Mouse (Mus musculus): ENCODE measurements around the gene Calm5. TPM values are rescaled to one million over a fixed set of nuclear protein-coding genes. Genes with fewer than 3 reads are reported as not detected.

The Calm5 gene
- polyA plus RNA-seq, 1 experiment, result not detected

- WGBS, result 88% methylated on average over 7 of the region's 7 CpGs
- no peak for DNase-seq
- Histone ChIP-seq H3K36me3 (ENCODE audit: control insufficient read depth, insufficient read depth, low read length) (peaks cover 21% of the 10 kb centered on the region), H3K27ac (ENCODE audit: insufficient read depth, low read depth, low read length) (no peak overlapping the region), H3K4me1 (ENCODE audit: control insufficient read depth, insufficient read depth, low read length) (peaks cover 6% of the 10 kb centered on the region; the same call in 1 of the 2 replicates), H3K27me3 (replicated peaks; ENCODE audit: control insufficient read depth, insufficient read depth, low read length) (no peaks in the 10 kb centered on the region), H3K4me3 (ENCODE audit: insufficient read depth, low read depth, low read length) (no peak overlapping the region)
- TF ChIP-seq CTCF (conservative IDR thresholded peaks at IDR 0.05; ENCODE audit: insufficient read depth, insufficient read length, low read depth, low read length), result no peak
- no peak for TF ChIP-seq POLR2A (IDR thresholded peaks at IDR 0.05; ENCODE audit: low read depth, low read length)
Observed at GRCm38 (mm10) chr13:3886663-3887062, 32.7 kb downstream of the Calm5 start.

- 80% methylated on average over 3 of the region's 3 CpGs for WGBS
Observed at GRCm38 (mm10) chr13:3889111-3889510, 35.1 kb downstream of the Calm5 start.

GRCm38 (mm10) chr13:3890061-3890460 is 36.1 kb downstream of the Calm5 start:
- H3K4me1 ChIP-seq (ENCODE audit: control insufficient read depth, insufficient read depth, low read length), result peaks cover 6% of the 10 kb centered on the region; the same call in 1 of the 2 replicates
- H3K36me3 ChIP-seq (ENCODE audit: control insufficient read depth, insufficient read depth, low read length), result peaks cover 19% of the 10 kb centered on the region
- 41% methylated on average over 8 of the region's 8 CpGs for WGBS
- peak overlapping the region; percentile 26 for H3K4me3 ChIP-seq (ENCODE audit: insufficient read depth, low read depth, low read length)
- no peak for DNase-seq
- no peak for TF ChIP-seq CTCF (conservative IDR thresholded peaks at IDR 0.05; ENCODE audit: insufficient read depth, insufficient read length, low read depth, low read length)
- TF ChIP-seq POLR2A (IDR thresholded peaks at IDR 0.05; ENCODE audit: low read depth, low read length), result no peak
- H3K27me3 ChIP-seq (replicated peaks; ENCODE audit: control insufficient read depth, insufficient read depth, low read length), result no peaks in the 10 kb centered on the region
- peak overlapping the region; percentile 80 for H3K27ac ChIP-seq (ENCODE audit: insufficient read depth, low read depth, low read length)

More at GRCm38 (mm10) chr13:3889111-3889510, 35.1 kb downstream of the Calm5 start:
- H3K27me3 ChIP-seq (replicated peaks; ENCODE audit: control insufficient read depth, insufficient read depth, low read length), result no peaks in the 10 kb centered on the region
- H3K36me3 ChIP-seq (ENCODE audit: control insufficient read depth, insufficient read depth, low read length), result peaks cover 21% of the 10 kb centered on the region
- H3K4me1 ChIP-seq (ENCODE audit: control insufficient read depth, insufficient read depth, low read length), result peaks cover 6% of the 10 kb centered on the region; the same call in 1 of the 2 replicates
- TF ChIP-seq CTCF (conservative IDR thresholded peaks at IDR 0.05; ENCODE audit: insufficient read depth, insufficient read length, low read depth, low read length) (no peak), POLR2A (IDR thresholded peaks at IDR 0.05; ENCODE audit: low read depth, low read length) (no peak)
- H3K27ac ChIP-seq (ENCODE audit: insufficient read depth, low read depth, low read length), result no peak overlapping the region
- no peak overlapping the region for H3K4me3 ChIP-seq (ENCODE audit: insufficient read depth, low read depth, low read length)
- DNase-seq, result peak; percentile 70

GRCm38 (mm10) chr13:3891479-3892087 is 37.6 kb downstream of the Calm5 start:
- Histone ChIP-seq H3K4me1 (ENCODE audit: control insufficient read depth, insufficient read depth, low read length) (peaks cover 11% of the 10 kb centered on the region; the same call in 1 of the 2 replicates), H3K27me3 (replicated peaks; ENCODE audit: control insufficient read depth, insufficient read depth, low read length) (no peaks in the 10 kb centered on the region), H3K4me3 (ENCODE audit: insufficient read depth, low read depth, low read length) (peak overlapping the region; percentile 92), H3K27ac (ENCODE audit: insufficient read depth, low read depth, low read length) (peak overlapping the region; percentile 77), H3K36me3 (ENCODE audit: control insufficient read depth, insufficient read depth, low read length) (peaks cover 13% of the 10 kb centered on the region)
- WGBS, result 35% methylated on average over 8 of the region's 8 CpGs
- TF ChIP-seq POLR2A (IDR thresholded peaks at IDR 0.05; ENCODE audit: low read depth, low read length) (no peak), CTCF (conservative IDR thresholded peaks at IDR 0.05; ENCODE audit: insufficient read depth, insufficient read length, low read depth, low read length) (no peak)
- DNase-seq, result peak; percentile 83

- Histone ChIP-seq H3K27me3 (replicated peaks; ENCODE audit: control insufficient read depth, insufficient read depth, low read length) (no peaks in the 10 kb centered on the region), H3K4me3 (ENCODE audit: insufficient read depth, low read depth, low read length) (peak overlapping the region; percentile 92), H3K36me3 (ENCODE audit: control insufficient read depth, insufficient read depth, low read length) (peaks cover 6% of the 10 kb centered on the region), H3K27ac (ENCODE audit: insufficient read depth, low read depth, low read length) (peak overlapping the region; percentile 79; the same call in 1 of the 2 replicates), H3K4me1 (ENCODE audit: control insufficient read depth, insufficient read depth, low read length) (peaks cover 11% of the 10 kb centered on the region; the same call in 1 of the 2 replicates)
- WGBS, result 17% methylated on average over 7 of the region's 7 CpGs
- no peak for DNase-seq
- TF ChIP-seq POLR2A (IDR thresholded peaks at IDR 0.05; ENCODE audit: low read depth, low read length), result no peak
- TF ChIP-seq CTCF (conservative IDR thresholded peaks at IDR 0.05; ENCODE audit: insufficient read depth, insufficient read length, low read depth, low read length), result no peak
Observed at GRCm38 (mm10) chr13:3892601-3893000, 38.6 kb downstream of the Calm5 start.

GRCm38 (mm10) chr13:3893126-3893734 is 39.3 kb downstream of the Calm5 start:
- no peaks in the 10 kb centered on the region for H3K27me3 ChIP-seq (replicated peaks; ENCODE audit: control insufficient read depth, insufficient read depth, low read length)
- DNase-seq, result peak; percentile 96
- TF ChIP-seq CTCF (conservative IDR thresholded peaks at IDR 0.05; ENCODE audit: insufficient read depth, insufficient read length, low read depth, low read length), result no peak
- peak; percentile 94 for TF ChIP-seq POLR2A (IDR thresholded peaks at IDR 0.05; ENCODE audit: low read depth, low read length)
- H3K4me1 ChIP-seq (ENCODE audit: control insufficient read depth, insufficient read depth, low read length), result peaks cover 11% of the 10 kb centered on the region; the same call in 1 of the 2 replicates
- under 1% methylated on average over 35 of the region's 35 CpGs for WGBS
- H3K36me3 ChIP-seq (ENCODE audit: control insufficient read depth, insufficient read depth, low read length), result peaks cover 1% of the 10 kb centered on the region
- H3K27ac ChIP-seq (ENCODE audit: insufficient read depth, low read depth, low read length), result peak overlapping the region; percentile 92
- peak overlapping the region; percentile 92 for H3K4me3 ChIP-seq (ENCODE audit: insufficient read depth, low read depth, low read length)

- Histone ChIP-seq H3K4me1 (ENCODE audit: control insufficient read depth, insufficient read depth, low read length) (peaks cover 11% of the 10 kb centered on the region; the same call in 1 of the 2 replicates), H3K27ac (ENCODE audit: insufficient read depth, low read depth, low read length) (no peak overlapping the region), H3K36me3 (ENCODE audit: control insufficient read depth, insufficient read depth, low read length) (no peaks in the 10 kb centered on the region), H3K27me3 (replicated peaks; ENCODE audit: control insufficient read depth, insufficient read depth, low read length) (no peaks in the 10 kb centered on the region), H3K4me3 (ENCODE audit: insufficient read depth, low read depth, low read length) (no peak overlapping the region)
- peak; percentile 30 for DNase-seq
- no peak for TF ChIP-seq POLR2A (IDR thresholded peaks at IDR 0.05; ENCODE audit: low read depth, low read length)
- 76% methylated on average over 8 of the region's 8 CpGs for WGBS
Observed at GRCm38 (mm10) chr13:3894549-3894948, 40.6 kb downstream of the Calm5 start.

All from kidney, adult 2 months (tissue).